Mouse (Mus musculus) embryonic facial prominence, embryonic 14.5 days (tissue): ENCODE data around the gene Gm36028. TPM values are rescaled to one million over a fixed set of nuclear protein-coding genes. Genes with fewer than 3 reads are reported as not detected.

Experiments
- ATAC-seq: fragments of 200-750 bp; cut with Nextera tagmentation; 2 replicates; pipeline ENCODE4 v1.8.0; 2017; ENCODE audit warnings: low read depth, moderate number of reproducible peaks, moderate TSS enrichment
- DNase-seq: peaks from one replicate; pipeline ENCODE4 v3.0.0-alpha.2; 2015; ENCODE audit warnings: low spot score
- H3K27ac ChIP-seq: fragments of 300-500 bp; sonication (generic); replicated peaks from 2 replicates; pipeline ENCODE4 v1.5.1; 2014; ENCODE audit warnings: low read depth, mild to moderate bottlenecking, low read length, moderate library complexity
- H3K27me3 ChIP-seq: fragments of 300-500 bp; sonication (generic); replicated peaks from 2 replicates; pipeline ENCODE4 v1.6.1; 2014; ENCODE audit warnings: low read length; ENCODE audit not compliant: control insufficient read depth, insufficient read depth
- H3K36me3 ChIP-seq: fragments of 300-500 bp; sonication (generic); 2 replicates; pipeline ENCODE4 v1.6.1; 2014; ENCODE audit warnings: low read length, mixed read lengths; ENCODE audit not compliant: control insufficient read depth, insufficient read depth
- H3K4me1 ChIP-seq: fragments of 300-500 bp; sonication (generic); 2 replicates; pipeline ENCODE4 v1.6.1; 2014; ENCODE audit warnings: antibody characterized with exemption, low read length; ENCODE audit not compliant: control insufficient read depth, insufficient read depth
- H3K4me2 ChIP-seq: fragments of 300-500 bp; sonication (generic); 2 replicates; pipeline ENCODE4 v1.6.1; 2014; ENCODE audit warnings: low read depth, mild to moderate bottlenecking, low read length, moderate library complexity, mixed read lengths
- H3K4me3 ChIP-seq: fragments of 300-500 bp; sonication (generic); 2 replicates; pipeline ENCODE4 v1.5.1; 2014; ENCODE audit warnings: low read depth, mild to moderate bottlenecking, low read length
- H3K9ac ChIP-seq: fragments of 300-500 bp; sonication (generic); 2 replicates; pipeline ENCODE4 v1.6.1; 2014; ENCODE audit warnings: low read depth, mild to moderate bottlenecking, low read length, moderate library complexity, mixed read lengths
- H3K9me3 ChIP-seq: fragments of 300-500 bp; sonication (generic); 2 replicates; pipeline ENCODE4 v1.6.1; 2016; ENCODE audit warnings: low read length; ENCODE audit not compliant: control insufficient read depth
- WGBS: fragments of 180-500 bp; shearing (Covaris S2); extraction: QIAGEN DNeasy Blood & Tissue Kit; methylation state at CpG from one replicate; pipeline ENCODE4 v1.1.7; 2014; 5-methylcytosine and 5-hydroxymethylcytosine counted together
- polyA plus RNA-seq: library from polyadenylated mRNA; unstranded; fragments of >200 nt; fragmentation: Nextera tagmentation; extraction: Ambion mirVana; gene quantifications from 2 replicates; pipeline ENCODE4 v1.2.1, GENCODE M21; 2014

Gene Gm36028
- polyA plus RNA-seq, 1 experiment from 2014 or later: not detected

DNA sequence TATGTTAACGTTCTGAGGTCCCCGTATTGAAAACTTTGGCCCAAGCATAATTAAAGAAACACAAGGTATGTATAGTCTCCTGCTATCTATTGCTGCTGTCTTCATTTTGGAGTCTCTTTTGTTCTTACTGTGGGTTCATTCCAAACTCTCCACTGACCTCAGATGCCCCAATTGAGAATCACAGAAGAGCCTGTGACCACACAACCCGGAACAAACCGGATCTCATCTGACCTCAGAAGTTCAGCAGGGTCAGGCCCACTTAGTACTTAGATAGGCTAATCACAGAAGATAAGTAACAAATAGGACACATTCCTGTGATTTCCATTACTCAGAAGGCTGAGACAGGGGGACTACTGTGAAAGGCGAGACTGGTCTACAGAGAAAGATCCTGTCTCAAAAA lies 6.4 kb downstream of the Gm36028 start:
- Histone ChIP-seq H3K36me3 (no peaks in the 10 kb centered on the region), H3K4me3 (no peak overlapping the region), H3K27ac (no peak overlapping the region), H3K4me2 (peak overlapping the region; percentile 46; the same call in 1 of the 2 replicates), H3K9ac (no peak overlapping the region), H3K4me1 (peaks cover 20% of the 10 kb centered on the region), H3K9me3 (no peaks in the 10 kb centered on the region), H3K27me3 (no peaks in the 10 kb centered on the region)
- ATAC-seq (no peak), DNase-seq (no peak)
- WGBS: 36% methylated on average over 5 of the region's 5 CpGs

DNA sequence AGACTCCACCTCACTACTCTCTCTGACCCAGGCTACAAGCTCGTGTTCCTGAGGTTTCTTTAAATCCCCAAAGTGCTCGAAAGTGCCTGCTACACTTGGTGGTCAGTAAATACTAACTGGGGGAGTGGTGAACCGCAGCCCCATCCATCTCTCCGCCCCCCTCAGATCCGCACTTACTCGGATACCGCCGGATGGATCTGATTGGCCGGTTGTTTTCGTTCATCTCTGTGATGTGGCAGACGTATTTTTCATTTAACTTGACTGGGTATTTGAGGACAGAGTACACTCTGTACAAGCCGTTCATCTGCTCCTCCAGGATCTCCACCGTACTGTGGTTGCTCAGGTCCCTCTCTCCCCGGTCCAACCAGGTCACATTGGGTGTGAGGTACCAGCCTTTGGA lies 6.9 kb downstream of the Gm36028 start:
- no peaks in the 10 kb centered on the region for H3K36me3 ChIP-seq
- DNase-seq (peak; percentile 45), ATAC-seq (peak; percentile 39; the same call in 1 of the 2 replicates)
- peak overlapping the region; percentile 46 for H3K4me2 ChIP-seq
- H3K27ac ChIP-seq: no peak overlapping the region
- peak overlapping the region; percentile 13; the same call in 1 of the 2 replicates for H3K4me3 ChIP-seq
- no peak overlapping the region for H3K9ac ChIP-seq
- peaks cover 20% of the 10 kb centered on the region for H3K4me1 ChIP-seq
- no peaks in the 10 kb centered on the region for H3K27me3 ChIP-seq
- no peaks in the 10 kb centered on the region for H3K9me3 ChIP-seq
- WGBS: 42% methylated on average over 14 of the region's 14 CpGs

DNA sequence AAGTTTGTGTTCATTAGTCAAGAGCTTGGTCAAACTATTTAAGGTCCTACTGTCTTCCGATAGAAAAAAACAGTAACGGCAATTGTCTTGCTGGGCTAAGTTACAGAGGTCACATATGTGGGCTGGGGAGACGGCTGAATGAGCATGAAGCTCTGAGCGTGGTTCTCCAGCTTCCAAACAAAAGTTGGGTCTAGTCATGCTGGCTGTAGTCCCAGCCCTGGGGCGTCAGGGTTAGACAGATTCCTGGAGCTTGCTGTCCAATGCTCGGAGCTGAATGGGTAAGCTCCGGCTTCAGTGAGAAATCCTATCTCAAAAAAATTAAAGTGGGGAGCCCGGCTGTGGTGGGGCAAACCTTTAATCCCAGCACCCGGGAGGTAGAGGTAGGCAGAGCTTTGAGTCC lies 7.7 kb downstream of the Gm36028 start:
- no peak overlapping the region for H3K9ac ChIP-seq
- no peak for ATAC-seq
- no peaks in the 10 kb centered on the region for H3K36me3 ChIP-seq
- peak overlapping the region; percentile 46; the same call in 1 of the 2 replicates for H3K4me2 ChIP-seq
- peak; percentile 57 for DNase-seq
- no peak overlapping the region for H3K4me3 ChIP-seq
- peaks cover 20% of the 10 kb centered on the region for H3K4me1 ChIP-seq
- H3K9me3 ChIP-seq: no peaks in the 10 kb centered on the region
- WGBS: 47% methylated on average over 9 of the region's 9 CpGs
- H3K27me3 ChIP-seq: no peaks in the 10 kb centered on the region
- no peak overlapping the region for H3K27ac ChIP-seq

DNA sequence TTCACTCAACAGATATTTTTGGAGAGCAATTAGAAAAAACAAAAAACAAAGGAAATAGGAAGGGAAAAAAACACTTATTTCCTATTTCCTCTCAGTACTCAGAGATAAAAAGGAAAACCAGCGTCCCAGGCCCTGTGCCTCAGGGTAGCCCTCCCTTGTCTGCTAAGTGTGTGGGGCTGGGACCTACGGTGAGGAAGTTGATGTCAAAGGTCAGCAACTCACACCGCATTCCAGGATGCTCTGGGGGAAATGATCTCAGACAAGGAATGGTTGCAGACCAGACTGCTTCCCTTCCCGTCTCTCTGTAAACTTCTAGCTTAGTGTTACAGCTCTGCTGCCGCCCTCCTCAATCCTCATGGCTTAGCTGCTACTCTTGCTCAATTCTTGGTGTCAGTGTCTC lies 9.6 kb downstream of the Gm36028 start:
- no peaks in the 10 kb centered on the region for H3K9me3 ChIP-seq
- H3K27ac ChIP-seq: 0 out of 2 replicates have a peak overlapping the region, but pooled peaks have one; percentile 21
- H3K4me2 ChIP-seq: no peak overlapping the region
- no peaks in the 10 kb centered on the region for H3K36me3 ChIP-seq
- DNase-seq: peak; percentile 61
- ATAC-seq: no peak
- no peak overlapping the region for H3K9ac ChIP-seq
- WGBS: 21% methylated on average over 5 of the region's 5 CpGs
- no peaks in the 10 kb centered on the region for H3K27me3 ChIP-seq
- H3K4me1 ChIP-seq: peaks cover 20% of the 10 kb centered on the region
- H3K4me3 ChIP-seq: no peak overlapping the region

DNA sequence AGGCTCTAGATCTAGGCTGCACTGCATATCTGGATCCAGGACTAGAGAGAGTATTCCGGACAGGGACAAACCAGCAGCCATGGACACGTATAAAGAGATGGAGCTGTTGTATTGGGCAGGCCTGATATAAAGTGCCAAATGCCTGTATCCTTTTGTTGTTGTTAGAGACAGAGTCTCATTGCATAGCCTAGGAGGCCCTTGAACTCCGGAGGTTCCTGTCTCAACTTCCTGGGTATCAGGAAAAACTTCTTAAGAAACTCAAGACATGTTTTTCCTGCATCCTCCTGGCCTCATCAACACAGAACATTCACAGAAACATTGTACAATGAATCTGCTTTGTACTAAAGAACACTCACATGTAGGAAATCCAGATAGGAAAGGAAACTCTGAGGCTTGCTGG lies 13.9 kb downstream of the Gm36028 start:
- no peaks in the 10 kb centered on the region for H3K27me3 ChIP-seq
- WGBS: 95% methylated on average over 3 of the region's 3 CpGs
- no peaks in the 10 kb centered on the region for H3K36me3 ChIP-seq
- H3K27ac ChIP-seq: no peak overlapping the region
- ATAC-seq (no peak), DNase-seq (no peak)
- H3K4me1 ChIP-seq: peaks cover 6% of the 10 kb centered on the region
- no peak overlapping the region for H3K4me3 ChIP-seq
- H3K9ac ChIP-seq: no peak overlapping the region
- no peaks in the 10 kb centered on the region for H3K9me3 ChIP-seq
- no peak overlapping the region for H3K4me2 ChIP-seq

DNA sequence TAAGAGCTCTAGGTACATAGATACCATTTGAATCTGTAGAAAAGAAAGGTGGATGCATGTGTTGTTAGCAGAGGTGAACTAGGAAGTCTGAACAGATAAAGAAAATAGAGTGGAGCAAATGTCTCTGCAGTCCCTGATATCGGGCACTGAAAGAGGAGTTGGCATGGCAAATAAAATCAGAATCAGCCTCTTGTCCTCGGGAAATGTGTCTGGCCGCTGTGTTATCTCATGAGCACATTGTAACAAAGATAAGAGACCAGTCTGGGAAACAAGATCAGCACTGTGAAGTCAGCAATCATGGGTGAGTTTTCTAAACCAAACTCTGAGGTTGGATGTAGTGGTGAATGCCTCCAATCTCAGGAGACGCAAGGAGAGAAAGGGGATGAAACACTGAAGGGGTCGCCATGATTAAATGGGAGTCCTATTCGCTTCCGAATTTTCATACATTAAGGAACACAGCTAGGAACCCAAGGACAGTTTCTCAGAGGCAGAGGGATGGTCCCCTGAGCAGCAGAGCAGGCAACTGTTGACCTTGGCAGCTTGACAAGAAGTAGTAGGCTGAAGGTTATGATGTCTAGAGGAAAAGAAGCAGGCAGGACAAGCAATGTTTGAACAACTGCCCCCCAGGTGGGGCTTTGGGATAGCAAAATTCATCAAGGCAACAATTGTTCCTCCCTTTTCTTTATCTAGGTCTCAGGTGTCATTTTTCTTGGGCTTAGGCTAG lies 15.6 kb downstream of the Gm36028 start:
- WGBS: 81% methylated on average over 7 of the region's 7 CpGs
- no peak for DNase-seq
- no peak overlapping the region for H3K4me2 ChIP-seq
- H3K27ac ChIP-seq: no peak overlapping the region
- no peaks in the 10 kb centered on the region for H3K9me3 ChIP-seq
- H3K4me3 ChIP-seq: no peak overlapping the region
- H3K4me1 ChIP-seq: no peaks in the 10 kb centered on the region; the same call in 1 of the 2 replicates
- H3K27me3 ChIP-seq: no peaks in the 10 kb centered on the region
- H3K36me3 ChIP-seq: no peaks in the 10 kb centered on the region
- no peak overlapping the region for H3K9ac ChIP-seq
- no peak for ATAC-seq

DNA sequence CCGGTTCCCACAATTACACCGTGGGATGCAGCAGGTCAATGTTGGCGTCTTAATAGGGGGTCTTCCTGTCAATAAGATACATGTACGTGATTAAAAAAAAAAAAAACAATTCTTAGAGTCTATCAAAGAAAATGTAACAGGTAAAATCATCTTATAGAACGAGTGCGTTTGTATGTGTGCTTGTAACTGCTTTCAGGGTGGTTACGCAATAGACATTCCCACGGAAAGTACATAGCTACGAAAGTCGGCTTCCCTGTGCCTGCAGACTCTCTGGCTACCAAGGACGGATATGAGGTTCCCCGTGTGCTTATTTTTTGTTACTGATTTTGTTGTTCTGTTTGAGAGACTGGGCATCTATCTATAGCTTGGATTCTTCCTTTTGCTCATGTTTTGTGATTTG lies 17.2 kb downstream of the Gm36028 start:
- ATAC-seq: no peak
- H3K27ac ChIP-seq: no peak overlapping the region

DNA sequence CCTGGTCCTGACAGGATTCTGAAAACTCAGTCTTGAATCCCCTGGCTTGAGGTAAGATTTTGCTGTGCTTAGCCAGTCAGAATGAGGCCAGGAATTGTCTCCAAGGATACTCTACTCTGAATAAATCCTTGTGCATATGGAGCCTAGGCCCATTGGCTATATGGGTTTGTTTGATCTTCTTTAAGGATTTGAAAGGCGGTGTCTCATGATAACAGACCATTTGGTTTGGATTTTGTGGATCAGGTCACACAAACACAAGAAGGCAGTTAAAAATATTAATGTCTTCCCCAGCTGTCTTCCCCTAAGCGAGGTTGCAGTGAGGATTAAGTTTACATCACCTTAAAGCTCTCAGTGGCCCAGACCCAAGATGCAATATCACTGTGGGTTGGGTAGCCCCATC lies 18.5 kb downstream of the Gm36028 start:
- 67% methylated on average over 2 of the region's 2 CpGs for WGBS
- DNase-seq: no peak
- H3K9ac ChIP-seq: no peak overlapping the region

More for the DNA sequence above, 17.2 kb downstream of the Gm36028 start:
- H3K4me2 ChIP-seq: no peak overlapping the region
- no peaks in the 10 kb centered on the region for H3K36me3 ChIP-seq
- H3K27me3 ChIP-seq: no peaks in the 10 kb centered on the region
- no peaks in the 10 kb centered on the region; the same call in 1 of the 2 replicates for H3K4me1 ChIP-seq
- 86% methylated on average over 12 of the region's 12 CpGs for WGBS
- no peak overlapping the region for H3K9ac ChIP-seq
- H3K9me3 ChIP-seq: no peaks in the 10 kb centered on the region
- no peak for DNase-seq
- no peak overlapping the region for H3K4me3 ChIP-seq

DNA sequence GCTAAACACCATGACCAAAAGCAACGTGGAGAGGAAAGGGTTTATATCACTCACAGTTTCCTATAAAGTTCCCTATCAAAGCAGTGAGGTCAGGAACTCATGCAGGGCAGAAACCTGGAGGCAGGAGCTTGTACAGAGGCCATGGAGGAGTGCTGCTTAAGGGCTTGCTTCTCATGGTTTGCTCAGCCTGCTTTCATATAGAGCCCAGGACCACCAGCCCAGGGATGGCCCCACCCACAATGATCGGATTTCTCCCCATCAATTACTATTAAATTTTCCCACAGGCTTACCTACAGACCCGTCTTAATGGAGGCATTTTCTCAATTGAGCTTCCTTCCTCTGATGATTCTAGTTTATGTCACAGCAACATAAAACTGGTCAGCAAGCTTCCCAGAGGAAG lies 23.4 kb downstream of the Gm36028 start:
- no peaks in the 10 kb centered on the region for H3K9me3 ChIP-seq
- H3K27ac ChIP-seq: no peak overlapping the region
- no peak overlapping the region for H3K4me3 ChIP-seq
- no peaks in the 10 kb centered on the region for H3K4me1 ChIP-seq
- no peak overlapping the region for H3K9ac ChIP-seq
- WGBS: 59% methylated on average over 3 of the region's 3 CpGs
- H3K4me2 ChIP-seq: no peak overlapping the region
- H3K27me3 ChIP-seq: no peaks in the 10 kb centered on the region
- peaks cover 36% of the 10 kb centered on the region for H3K36me3 ChIP-seq
- ATAC-seq (no peak), DNase-seq (no peak)

More for the DNA sequence above, 18.5 kb downstream of the Gm36028 start:
- Histone ChIP-seq H3K4me3 (no peak overlapping the region), H3K4me1 (no peaks in the 10 kb centered on the region; the same call in 1 of the 2 replicates), H3K4me2 (no peak overlapping the region), H3K27me3 (no peaks in the 10 kb centered on the region), H3K27ac (no peak overlapping the region), H3K9me3 (no peaks in the 10 kb centered on the region), H3K36me3 (no peaks in the 10 kb centered on the region)
- no peak for ATAC-seq
